Mouse (Mus musculus) liver, embryonic 14.5 days (tissue): ENCODE results near the gene Dusp1. TPM values are rescaled to one million over a fixed set of nuclear protein-coding genes. Genes with fewer than 3 reads are reported as not detected.

Source experiments
- ATAC-seq: fragments of 200-750 bp; cut with Nextera tagmentation; 2 replicates; pipeline ENCODE4 v1.8.0; 2017; ENCODE audit warnings: moderate number of reproducible peaks, mild to moderate bottlenecking, moderate library complexity; ENCODE audit not compliant: insufficient read depth
- DNase-seq, 3 experiments: peaks; one replicate each; pipeline ENCODE4 v3.0.0-alpha.2; 2012 to 2013; ENCODE audit warnings: low read depth in 3 of 3, low spot score in 3 of 3
- H3K27ac ChIP-seq: fragments of 300-500 bp; sonication (generic); 2 replicates; pipeline ENCODE4 v1.5.1; 2014; ENCODE audit warnings: moderate library complexity, mild to moderate bottlenecking, control low read depth, inconsistent platforms
- H3K27me3 ChIP-seq: fragments of 300-500 bp; sonication (generic); 2 replicates; pipeline ENCODE4 v1.6.1; 2014; ENCODE audit warnings: mild to moderate bottlenecking, low read length, moderate library complexity; ENCODE audit not compliant: control insufficient read depth, insufficient read depth
- H3K36me3 ChIP-seq: fragments of 300-500 bp; sonication (generic); replicated peaks from 2 replicates; pipeline ENCODE4 v1.6.1; 2014; ENCODE audit warnings: low read depth; ENCODE audit not compliant: control insufficient read depth, insufficient read depth
- H3K4me1 ChIP-seq, 2 experiments: fragments of 200-500 bp in 1 of 2; fragments of 300-500 bp in 1 of 2; sonication (generic) in 1 of 2; replicated peaks; 2 replicates each; pipeline ENCODE4 v1.6.1; 2012 to 2014; ENCODE audit warnings: antibody characterized with exemption in 1 of 2, inconsistent platforms in 1 of 2, low read length in 1 of 2; ENCODE audit not compliant: control insufficient read depth in 2 of 2, insufficient read depth in 2 of 2
- H3K4me2 ChIP-seq: fragments of 300-500 bp; sonication (generic); 2 replicates; pipeline ENCODE4 v1.6.1; 2014; ENCODE audit warnings: low read depth, mild to moderate bottlenecking, control low read depth, moderate library complexity
- H3K4me3 ChIP-seq, 2 experiments: fragments of 200-500 bp in 1 of 2; fragments of 300-500 bp in 1 of 2; sonication (generic) in 1 of 2; 2 replicates each; pipeline ENCODE4 v1.5.1; 2012 to 2014; ENCODE audit warnings: low read depth in 2 of 2, low read length in 2 of 2, mild to moderate bottlenecking in 2 of 2, control low read depth in 1 of 2, inconsistent platforms in 1 of 2, moderate library complexity in 1 of 2; ENCODE audit not compliant: insufficient read depth in 1 of 2
- H3K9ac ChIP-seq: fragments of 300-500 bp; sonication (generic); replicated peaks from 2 replicates; pipeline ENCODE4 v1.6.1; 2014; ENCODE audit warnings: mild to moderate bottlenecking, control low read depth, moderate library complexity
- H3K9me3 ChIP-seq: fragments of 300-500 bp; sonication (generic); 2 replicates; pipeline ENCODE4 v1.6.1; 2016; ENCODE audit warnings: low read length, mixed read lengths; ENCODE audit not compliant: control insufficient read depth
- CTCF ChIP-seq: IDR thresholded peaks from 2 replicates; pipeline ENCODE4 v1.5.1; 2016; ENCODE audit warnings: antibody characterized with exemption, low read depth, control low read depth
- EP300 ChIP-seq: IDR thresholded peaks from 2 replicates; pipeline ENCODE4 v1.6.1; 2016; ENCODE audit warnings: antibody characterized with exemption, low read depth
- WGBS: fragments of 180-500 bp; shearing (Covaris S2); extraction: QIAGEN DNeasy Blood & Tissue Kit; methylation state at CpG from one replicate; pipeline ENCODE4 v1.1.7; 2014; ENCODE audit not compliant: insufficient replicate concordance; 5-methylcytosine and 5-hydroxymethylcytosine counted together
- polyA plus RNA-seq, 2 experiments: library from polyadenylated mRNA; depleted of rRNA in 1 of 2; stranded (reverse) in 1 of 2; unstranded in 1 of 2; fragments of >200 nt; fragmentation: Nextera tagmentation in 1 of 2; extraction: Ambion mirVana in 1 of 2; gene quantifications; 2 replicates each; pipeline versions ENCODE4 v1.2.1 to v1.2.3; 2012 to 2014

Gene Dusp1
- polyA plus RNA-seq, 2 experiments, result 25.0 to 25.9 TPM

- TF ChIP-seq EP300, result no peak
- no peak for TF ChIP-seq CTCF
- no peak overlapping the region for H3K4me2 ChIP-seq
- no peaks in the 10 kb centered on the region for H3K9me3 ChIP-seq
- no peak overlapping the region for H3K9ac ChIP-seq
- DNase-seq, result no peak
- no peaks in the 10 kb centered on the region for H3K36me3 ChIP-seq
- H3K27ac ChIP-seq, result no peak overlapping the region
- ATAC-seq, result no peak
- H3K4me1 ChIP-seq, result peaks cover 0 to 4% of the 10 kb centered on the region in 2 experiments; a peak in 1 of 4 replicates
- H3K4me3 ChIP-seq, result no peak overlapping the region
- no peaks in the 10 kb centered on the region for H3K27me3 ChIP-seq
Measured at GRCm38 (mm10) chr17:26524316-26524715, 37.6 kb downstream of the Dusp1 start.

- H3K4me1 ChIP-seq, result peaks cover 0 to 4% of the 10 kb centered on the region in 2 experiments; a peak in 1 of 4 replicates
- ATAC-seq (no peak), DNase-seq (no peak)
- H3K4me2 ChIP-seq, result no peak overlapping the region
- H3K36me3 ChIP-seq, result no peaks in the 10 kb centered on the region
- no peak overlapping the region for H3K4me3 ChIP-seq
- H3K27ac ChIP-seq, result no peak overlapping the region
- WGBS, result 55% methylated on average over 4 of the region's 4 CpGs
- H3K27me3 ChIP-seq, result no peaks in the 10 kb centered on the region
- TF ChIP-seq CTCF, result no peak
- no peak for TF ChIP-seq EP300
- H3K9me3 ChIP-seq, result no peaks in the 10 kb centered on the region
- H3K9ac ChIP-seq, result no peak overlapping the region
Measured at GRCm38 (mm10) chr17:26522711-26523110, 39.2 kb downstream of the Dusp1 start.

GRCm38 (mm10) chr17:26518306-26518705 lies 43.6 kb downstream of the Dusp1 start:
- no peaks in the 10 kb centered on the region for H3K36me3 ChIP-seq
- DNase-seq (no peak), ATAC-seq (no peak)
- TF ChIP-seq EP300 (no peak), CTCF (no peak)
- H3K9me3 ChIP-seq, result no peaks in the 10 kb centered on the region
- H3K4me2 ChIP-seq, result no peak overlapping the region
- H3K27me3 ChIP-seq, result no peaks in the 10 kb centered on the region
- H3K4me3 ChIP-seq, result no peak overlapping the region
- peaks cover 38 to 41% of the 10 kb centered on the region in 2 experiments for H3K4me1 ChIP-seq
- no peak overlapping the region for H3K27ac ChIP-seq
- no peak overlapping the region for H3K9ac ChIP-seq
- WGBS, result 67% methylated on average over 3 of the region's 3 CpGs

GRCm38 (mm10) chr17:26515675-26516074 lies 46.3 kb downstream of the Dusp1 start:
- Histone ChIP-seq H3K4me1 (peaks cover 63 to 64% of the 10 kb centered on the region in 2 experiments), H3K27ac (peak overlapping the region; percentile 97)

GRCm38 (mm10) chr17:26514581-26515030 lies 47.3 kb downstream of the Dusp1 start:
- H3K4me2 ChIP-seq, result peak overlapping the region; percentile 83
- peaks cover 72 to 74% of the 10 kb centered on the region in 2 experiments for H3K4me1 ChIP-seq
- no peaks in the 10 kb centered on the region for H3K36me3 ChIP-seq
- peak overlapping the region; percentile 97 for H3K27ac ChIP-seq
- DNase-seq (peak; percentile 92 to 95 (median 92)), ATAC-seq (peak; percentile 91)
- no peaks in the 10 kb centered on the region for H3K27me3 ChIP-seq
- WGBS, result 12% methylated on average over 3 of the region's 3 CpGs
- peak overlapping the region; percentile 80 for H3K9ac ChIP-seq
- H3K4me3 ChIP-seq, result peak overlapping the region; percentile 32 to 34; a peak in 3 of 4 replicates
- no peaks in the 10 kb centered on the region for H3K9me3 ChIP-seq
- TF ChIP-seq EP300, result peak; percentile 96
- TF ChIP-seq CTCF, result no peak

More at GRCm38 (mm10) chr17:26515675-26516074, 46.3 kb downstream of the Dusp1 start:
- no peak for DNase-seq
- no peak for ATAC-seq
- Histone ChIP-seq H3K9me3 (no peaks in the 10 kb centered on the region), H3K36me3 (no peaks in the 10 kb centered on the region), H3K4me2 (no peak overlapping the region; the same call in 1 of the 2 replicates), H3K9ac (no peak overlapping the region), H3K27me3 (no peaks in the 10 kb centered on the region), H3K4me3 (no peak overlapping the region)
- TF ChIP-seq EP300 (no peak), CTCF (no peak)
- WGBS, result 91% methylated on average over 4 of the region's 4 CpGs
